Mouse (Mus musculus): ENCODE measurements around the gene Pdlim4. TPM values are rescaled to one million over a fixed set of nuclear protein-coding genes. Genes with fewer than 3 reads are reported as not detected.
"Not testable (repeated sequence)": the region's sequence is repeated elsewhere in the genome, so short reads cannot be mapped to it uniquely, and the experiment has no call there.

Gene Pdlim4
- polyA plus RNA-seq, 1 experiment: 8.7 TPM

DNA sequence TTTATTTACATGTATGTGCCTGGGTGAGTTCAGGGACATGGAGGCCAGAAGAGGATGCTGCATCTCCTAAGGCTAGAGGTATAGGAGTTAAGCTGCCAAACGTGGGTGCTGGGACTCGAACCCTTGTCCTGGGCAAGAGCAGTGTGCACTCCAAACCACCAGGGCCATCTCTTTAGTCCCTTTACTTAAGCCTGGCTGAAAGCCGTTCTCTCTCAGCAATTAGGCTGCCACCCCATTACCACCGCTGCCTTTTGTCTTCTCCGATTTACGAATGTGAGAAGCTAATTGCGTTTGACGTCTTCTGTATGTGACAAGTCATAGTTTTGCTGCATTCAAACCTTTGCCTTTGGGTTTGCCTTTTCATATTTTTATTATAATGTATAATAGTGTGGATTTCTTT lies 52.8 kb downstream of the Pdlim4 start:
- Histone ChIP-seq H3K4me3 (ENCODE audit: low read depth, low read length) (no peak overlapping the region), H3K27ac (ENCODE audit: insufficient read depth, low read length) (no peak overlapping the region), H3K9ac (ENCODE audit: low read depth, poor library complexity, severe bottlenecking) (no peak overlapping the region), H3K9me3 (replicated peaks; ENCODE audit: control insufficient read depth, insufficient read depth, low read length, poor library complexity, severe bottlenecking) (no peaks in the 10 kb centered on the region), H3K36me3 (ENCODE audit: control insufficient read depth, insufficient read depth, low read length, poor library complexity, severe bottlenecking) (no peaks in the 10 kb centered on the region), H3K4me1 (ENCODE audit: control insufficient read depth, insufficient read depth, low read length) (no peaks in the 10 kb centered on the region), H3K27me3 (ENCODE audit: control insufficient read depth, insufficient read depth, low read length, poor library complexity, severe bottlenecking) (no peaks in the 10 kb centered on the region)
- TF ChIP-seq CTCF (IDR thresholded peaks at IDR 0.05; ENCODE audit: low read depth, low read length) (no peak), EP300 (IDR thresholded peaks at IDR 0.05; ENCODE audit: insufficient read depth, low read depth, low read length) (no peak), POLR2A (IDR thresholded peaks at IDR 0.05; ENCODE audit: insufficient read depth, low read length) (no peak)

DNA sequence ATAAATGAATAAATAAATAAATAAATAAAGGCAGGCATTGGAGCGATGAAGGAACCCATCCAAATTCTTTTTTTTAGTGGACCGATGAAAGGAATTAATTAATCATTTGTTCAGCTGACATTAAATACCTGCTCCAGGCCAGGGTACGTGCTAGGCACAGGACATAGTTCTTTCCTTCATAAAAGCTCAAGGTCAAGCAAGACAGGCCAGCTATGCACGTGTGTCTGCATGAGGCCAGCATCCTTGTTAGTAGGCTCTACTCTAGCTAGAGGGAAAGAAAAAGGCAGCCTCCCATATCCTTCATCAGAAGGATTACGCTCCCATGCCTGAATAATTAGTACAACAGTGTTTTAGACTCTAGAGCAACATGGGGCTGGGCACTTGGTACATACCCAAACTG lies 55.9 kb downstream of the Pdlim4 start:
- no peak overlapping the region for H3K9ac ChIP-seq (ENCODE audit: low read depth, poor library complexity, severe bottlenecking)
- no peaks in the 10 kb centered on the region for H3K27me3 ChIP-seq (ENCODE audit: control insufficient read depth, insufficient read depth, low read length, poor library complexity, severe bottlenecking)
- H3K4me3 ChIP-seq (ENCODE audit: low read depth, low read length): no peak overlapping the region
- no peak overlapping the region for H3K27ac ChIP-seq (ENCODE audit: insufficient read depth, low read length)
- no peaks in the 10 kb centered on the region for H3K4me1 ChIP-seq (ENCODE audit: control insufficient read depth, insufficient read depth, low read length)
- no peak for TF ChIP-seq POLR2A (IDR thresholded peaks at IDR 0.05; ENCODE audit: insufficient read depth, low read length)
- H3K9me3 ChIP-seq (replicated peaks; ENCODE audit: control insufficient read depth, insufficient read depth, low read length, poor library complexity, severe bottlenecking): no peaks in the 10 kb centered on the region
- H3K36me3 ChIP-seq (ENCODE audit: control insufficient read depth, insufficient read depth, low read length, poor library complexity, severe bottlenecking): no peaks in the 10 kb centered on the region

DNA sequence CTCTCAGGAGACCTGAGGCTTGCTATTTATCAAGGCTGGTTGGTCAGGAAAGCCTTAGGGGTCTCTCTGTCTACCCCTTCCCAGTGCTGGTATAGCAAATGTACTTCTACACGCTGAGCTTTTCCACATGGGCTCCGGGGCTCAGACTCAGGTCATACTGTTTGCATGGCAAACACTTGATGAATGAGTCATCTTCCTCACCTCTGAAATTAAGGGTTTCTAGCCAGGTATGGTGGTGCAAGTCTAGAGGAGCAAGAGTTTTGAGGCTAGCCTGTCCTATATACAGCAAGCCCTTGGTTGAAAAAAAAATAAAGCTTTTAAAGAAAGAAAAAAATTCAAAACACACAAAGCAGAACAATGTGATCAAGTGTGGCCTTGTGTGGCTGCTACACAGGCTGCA lies 57.6 kb downstream of the Pdlim4 start:
- Histone ChIP-seq H3K27ac (ENCODE audit: insufficient read depth, low read length) (no peak overlapping the region), H3K4me1 (ENCODE audit: control insufficient read depth, insufficient read depth, low read length) (no peaks in the 10 kb centered on the region), H3K4me3 (ENCODE audit: low read depth, low read length) (no peak overlapping the region), H3K9me3 (replicated peaks; ENCODE audit: control insufficient read depth, insufficient read depth, low read length, poor library complexity, severe bottlenecking) (no peaks in the 10 kb centered on the region), H3K9ac (ENCODE audit: low read depth, poor library complexity, severe bottlenecking) (no peak overlapping the region), H3K36me3 (ENCODE audit: control insufficient read depth, insufficient read depth, low read length, poor library complexity, severe bottlenecking) (no peaks in the 10 kb centered on the region), H3K27me3 (ENCODE audit: control insufficient read depth, insufficient read depth, low read length, poor library complexity, severe bottlenecking) (no peaks in the 10 kb centered on the region)
- TF ChIP-seq EP300 (IDR thresholded peaks at IDR 0.05; ENCODE audit: insufficient read depth, low read depth, low read length) (no peak), CTCF (IDR thresholded peaks at IDR 0.05; ENCODE audit: low read depth, low read length) (no peak), POLR2A (IDR thresholded peaks at IDR 0.05; ENCODE audit: insufficient read depth, low read length) (no peak)

DNA sequence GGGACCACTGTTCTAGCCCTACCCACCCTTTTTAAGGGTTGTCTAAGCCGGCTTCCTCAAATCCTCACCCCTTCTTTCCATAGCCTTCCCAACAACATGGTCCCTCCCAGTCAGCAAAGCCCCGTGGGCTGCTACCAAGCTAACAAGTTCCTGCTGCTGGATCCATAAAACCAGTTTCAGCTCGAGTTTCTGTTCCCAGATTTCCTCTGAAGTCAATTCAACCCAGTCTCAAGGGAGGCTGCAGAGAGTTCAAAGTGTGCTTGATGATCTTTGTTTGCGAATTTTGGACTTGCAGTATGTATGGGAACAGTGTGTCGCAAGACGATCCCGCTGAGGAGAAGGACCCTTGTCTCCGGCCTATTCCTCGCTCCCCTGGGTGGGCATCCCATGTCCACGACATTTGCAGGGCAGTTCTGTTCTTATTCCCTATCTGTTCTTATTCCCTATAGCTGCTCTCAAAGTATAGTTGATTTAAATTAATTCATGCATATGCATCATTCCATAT lies 60.3 kb downstream of the Pdlim4 start:
- no peak overlapping the region for H3K9ac ChIP-seq (ENCODE audit: low read depth, poor library complexity, severe bottlenecking)
- no peaks in the 10 kb centered on the region for H3K36me3 ChIP-seq (ENCODE audit: control insufficient read depth, insufficient read depth, low read length, poor library complexity, severe bottlenecking)
- no peaks in the 10 kb centered on the region for H3K27me3 ChIP-seq (ENCODE audit: control insufficient read depth, insufficient read depth, low read length, poor library complexity, severe bottlenecking)
- no peak overlapping the region for H3K4me3 ChIP-seq (ENCODE audit: low read depth, low read length)
- no peak overlapping the region for H3K27ac ChIP-seq (ENCODE audit: insufficient read depth, low read length)
- no peaks in the 10 kb centered on the region for H3K4me1 ChIP-seq (ENCODE audit: control insufficient read depth, insufficient read depth, low read length)
- TF ChIP-seq POLR2A (IDR thresholded peaks at IDR 0.05; ENCODE audit: insufficient read depth, low read length) (no peak), EP300 (IDR thresholded peaks at IDR 0.05; ENCODE audit: insufficient read depth, low read depth, low read length) (no peak), CTCF (IDR thresholded peaks at IDR 0.05; ENCODE audit: low read depth, low read length) (no peak)
- no peaks in the 10 kb centered on the region for H3K9me3 ChIP-seq (replicated peaks; ENCODE audit: control insufficient read depth, insufficient read depth, low read length, poor library complexity, severe bottlenecking)

DNA sequence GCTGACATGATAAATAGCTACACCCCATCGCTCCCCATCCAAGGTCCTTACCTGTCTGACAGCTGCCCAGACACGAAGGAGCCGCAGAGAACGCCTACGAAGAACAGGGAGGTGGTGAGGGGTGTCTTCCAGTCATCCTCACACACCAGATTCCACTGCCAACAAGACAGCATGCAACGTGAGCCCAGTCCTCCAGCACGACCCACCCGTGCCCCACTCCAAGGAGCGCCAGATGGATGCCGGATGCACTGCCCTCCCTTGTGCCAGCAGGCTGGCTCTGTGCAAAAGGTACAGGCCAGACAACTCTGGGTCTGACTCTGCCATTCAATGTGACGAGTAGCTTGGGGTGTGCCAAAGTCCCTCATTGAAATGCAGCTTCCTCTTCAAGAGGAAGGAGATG lies 61.1 kb downstream of the Pdlim4 start:
- Histone ChIP-seq H3K27ac (ENCODE audit: insufficient read depth, low read length) (no peak overlapping the region), H3K36me3 (ENCODE audit: control insufficient read depth, insufficient read depth, low read length, poor library complexity, severe bottlenecking) (no peaks in the 10 kb centered on the region), H3K9me3 (replicated peaks; ENCODE audit: control insufficient read depth, insufficient read depth, low read length, poor library complexity, severe bottlenecking) (no peaks in the 10 kb centered on the region), H3K4me1 (ENCODE audit: control insufficient read depth, insufficient read depth, low read length) (no peaks in the 10 kb centered on the region), H3K4me3 (ENCODE audit: low read depth, low read length) (no peak overlapping the region), H3K27me3 (ENCODE audit: control insufficient read depth, insufficient read depth, low read length, poor library complexity, severe bottlenecking) (no peaks in the 10 kb centered on the region), H3K9ac (ENCODE audit: low read depth, poor library complexity, severe bottlenecking) (no peak overlapping the region)
- TF ChIP-seq POLR2A (IDR thresholded peaks at IDR 0.05; ENCODE audit: insufficient read depth, low read length) (no peak), CTCF (IDR thresholded peaks at IDR 0.05; ENCODE audit: low read depth, low read length) (no peak), EP300 (IDR thresholded peaks at IDR 0.05; ENCODE audit: insufficient read depth, low read depth, low read length) (no peak)

DNA sequence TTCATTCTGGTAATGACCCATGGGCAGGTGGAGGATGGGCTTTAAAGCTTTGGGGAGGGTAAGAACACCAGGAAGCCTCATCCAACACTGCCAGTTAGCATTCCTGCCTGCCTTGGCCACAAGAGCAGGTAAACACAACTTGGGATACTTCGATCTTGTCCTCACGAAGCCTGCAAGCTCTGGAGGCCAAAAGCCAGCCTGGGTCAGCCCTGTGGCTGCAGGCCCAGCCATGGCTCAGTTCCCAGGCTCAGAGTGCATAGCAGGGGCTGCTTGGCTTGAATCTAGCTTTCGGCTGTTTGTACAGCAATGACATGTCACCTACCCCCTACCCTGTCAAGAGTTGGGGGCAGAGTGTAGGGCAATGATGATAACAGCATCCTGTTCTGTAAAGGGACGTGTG lies 61.9 kb downstream of the Pdlim4 start:
- TF ChIP-seq POLR2A (IDR thresholded peaks at IDR 0.05; ENCODE audit: insufficient read depth, low read length): no peak
- no peak for TF ChIP-seq CTCF (IDR thresholded peaks at IDR 0.05; ENCODE audit: low read depth, low read length)
- no peak for TF ChIP-seq EP300 (IDR thresholded peaks at IDR 0.05; ENCODE audit: insufficient read depth, low read depth, low read length)
- no peak overlapping the region for H3K27ac ChIP-seq (ENCODE audit: insufficient read depth, low read length)
- no peaks in the 10 kb centered on the region for H3K4me1 ChIP-seq (ENCODE audit: control insufficient read depth, insufficient read depth, low read length)
- no peaks in the 10 kb centered on the region for H3K9me3 ChIP-seq (replicated peaks; ENCODE audit: control insufficient read depth, insufficient read depth, low read length, poor library complexity, severe bottlenecking)
- H3K9ac ChIP-seq (ENCODE audit: low read depth, poor library complexity, severe bottlenecking): no peak overlapping the region
- no peaks in the 10 kb centered on the region for H3K36me3 ChIP-seq (ENCODE audit: control insufficient read depth, insufficient read depth, low read length, poor library complexity, severe bottlenecking)
- H3K4me3 ChIP-seq (ENCODE audit: low read depth, low read length): no peak overlapping the region
- no peaks in the 10 kb centered on the region for H3K27me3 ChIP-seq (ENCODE audit: control insufficient read depth, insufficient read depth, low read length, poor library complexity, severe bottlenecking)

DNA sequence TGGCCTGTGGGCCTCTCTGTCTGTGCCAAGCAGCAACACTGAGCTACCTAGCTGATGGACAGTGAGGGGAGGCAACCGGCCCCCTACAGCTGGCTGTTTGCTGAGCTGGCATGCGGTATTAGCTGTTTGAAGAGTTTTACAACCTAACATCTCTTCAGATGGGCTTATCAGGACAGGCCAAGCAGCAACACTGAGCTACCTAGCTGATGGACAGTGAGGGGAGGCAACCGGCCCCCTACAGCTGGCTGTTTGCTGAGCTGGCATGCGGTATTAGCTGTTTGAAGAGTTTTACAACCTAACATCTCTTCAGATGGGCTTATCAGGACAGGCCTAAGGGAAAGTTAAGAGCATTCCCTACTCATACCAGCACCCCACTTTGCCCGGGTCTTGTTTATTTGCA lies 62.5 kb downstream of the Pdlim4 start:
- not testable (repeated sequence) for H3K9me3 ChIP-seq (replicated peaks; ENCODE audit: control insufficient read depth, insufficient read depth, low read length, poor library complexity, severe bottlenecking); H3K4me1 ChIP-seq (ENCODE audit: control insufficient read depth, insufficient read depth, low read length); H3K9ac ChIP-seq (ENCODE audit: low read depth, poor library complexity, severe bottlenecking); H3K4me3 ChIP-seq (ENCODE audit: low read depth, low read length); H3K27me3 ChIP-seq (ENCODE audit: control insufficient read depth, insufficient read depth, low read length, poor library complexity, severe bottlenecking); H3K36me3 ChIP-seq (ENCODE audit: control insufficient read depth, insufficient read depth, low read length, poor library complexity, severe bottlenecking); H3K27ac ChIP-seq (ENCODE audit: insufficient read depth, low read length)

Data from ES-Bruce4 (cell line).